Mouse (Mus musculus) hindbrain, embryonic 16.5 days (tissue): Measurements from ENCODE around the gene Capza2. TPM values are rescaled to one million over a fixed set of nuclear protein-coding genes. Genes with fewer than 3 reads are reported as not detected.

Source experiments
- ATAC-seq: fragments of 200-750 bp; cut with Nextera tagmentation; 2 replicates; pipeline ENCODE4 v1.8.0; 2017; ENCODE audit warnings: moderate TSS enrichment, moderate library complexity
- H3K27ac ChIP-seq: fragments of 300-500 bp; sonication (generic); 2 replicates; pipeline ENCODE4 v1.5.1; 2014; ENCODE audit warnings: low read depth, mild to moderate bottlenecking, control low read depth, low read length, moderate library complexity
- H3K27me3 ChIP-seq: fragments of 300-500 bp; sonication (generic); replicated peaks from 2 replicates; pipeline ENCODE4 v1.6.1; 2014; ENCODE audit warnings: low read length; ENCODE audit not compliant: control insufficient read depth, insufficient read depth
- H3K36me3 ChIP-seq: fragments of 300-500 bp; sonication (generic); 2 replicates; pipeline ENCODE4 v1.6.1; 2014; ENCODE audit warnings: mild to moderate bottlenecking, low read length, moderate library complexity, mixed read lengths; ENCODE audit not compliant: control insufficient read depth, insufficient read depth
- H3K4me1 ChIP-seq: fragments of 300-500 bp; sonication (generic); 2 replicates; pipeline ENCODE4 v1.6.1; 2014; ENCODE audit warnings: low read depth, low read length; ENCODE audit not compliant: control insufficient read depth, insufficient read depth
- H3K4me2 ChIP-seq: fragments of 300-500 bp; sonication (generic); 2 replicates; pipeline ENCODE4 v1.6.1; 2014; ENCODE audit warnings: mild to moderate bottlenecking, low read length, control low read depth, moderate library complexity
- H3K4me3 ChIP-seq: fragments of 300-500 bp; sonication (generic); 2 replicates; pipeline ENCODE4 v1.5.1; 2014; ENCODE audit warnings: mild to moderate bottlenecking, low read length, control low read depth, moderate library complexity
- H3K9ac ChIP-seq: fragments of 300-500 bp; sonication (generic); 2 replicates; pipeline ENCODE4 v1.6.1; 2014; ENCODE audit warnings: low read depth, mild to moderate bottlenecking, control low read depth, low read length, moderate library complexity
- H3K9me3 ChIP-seq: fragments of 300-500 bp; sonication (generic); 2 replicates; pipeline ENCODE4 v1.6.1; 2014; ENCODE audit warnings: mild to moderate bottlenecking, low read length, moderate library complexity; ENCODE audit not compliant: control insufficient read depth
- WGBS: fragments of 180-500 bp; shearing (Covaris S2); extraction: QIAGEN DNeasy Blood & Tissue Kit; methylation state at CpG from one replicate; pipeline ENCODE4 v1.1.7; 2014; 5-methylcytosine and 5-hydroxymethylcytosine counted together
- polyA plus RNA-seq: library from polyadenylated mRNA; unstranded; fragments of >200 nt; fragmentation: Nextera tagmentation; extraction: Ambion mirVana; gene quantifications from 2 replicates; pipeline ENCODE4 v1.2.1, GENCODE M21; 2015

The Capza2 gene
- polyA plus RNA-seq, 1 experiment from 2014 or later, result 258 TPM

DNA sequence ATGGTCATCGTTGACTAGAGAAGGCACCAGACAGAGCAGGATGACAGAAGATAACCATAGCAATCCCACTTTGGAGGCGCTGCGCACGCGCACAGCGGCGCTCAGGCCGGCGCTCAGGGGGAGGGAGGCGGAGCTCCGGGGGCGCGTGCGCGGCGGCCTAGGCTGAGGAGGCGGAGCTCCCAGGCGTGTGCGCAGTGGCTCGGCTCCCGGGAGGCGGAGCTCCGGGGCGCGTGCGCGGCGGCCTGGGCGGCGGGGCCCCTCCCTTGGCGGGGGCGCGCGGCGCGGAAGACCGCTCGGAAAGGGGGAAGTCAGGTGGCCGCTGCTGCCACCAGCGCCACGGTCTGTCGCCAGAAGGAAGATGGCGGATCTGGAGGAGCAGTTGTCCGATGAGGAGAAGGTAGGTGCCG is 733 bp downstream of the Capza2 start:
- no peaks in the 10 kb centered on the region for H3K27me3 ChIP-seq
- H3K9me3 ChIP-seq, result no peaks in the 10 kb centered on the region
- WGBS, result under 1% methylated on average over 24 of the region's 45 CpGs
- no peaks in the 10 kb centered on the region for H3K36me3 ChIP-seq
- ATAC-seq, result peak; percentile 96
- peak overlapping the region; percentile 86 for H3K9ac ChIP-seq
- peak overlapping the region; percentile 61 for H3K4me3 ChIP-seq
- peak overlapping the region; percentile 57 for H3K4me2 ChIP-seq
- H3K27ac ChIP-seq, result peak overlapping the region; percentile 93
- H3K4me1 ChIP-seq, result peaks cover 10% of the 10 kb centered on the region

GRCm38 (mm10) chr6:17637205-17638203 is 1.5 kb downstream of the Capza2 start:
- under 1% methylated on average over 50 of the region's 62 CpGs for WGBS
- Histone ChIP-seq H3K36me3 (no peaks in the 10 kb centered on the region), H3K27ac (peak overlapping the region; percentile 93), H3K9me3 (no peaks in the 10 kb centered on the region), H3K27me3 (no peaks in the 10 kb centered on the region), H3K9ac (peak overlapping the region; percentile 86), H3K4me2 (peak overlapping the region; percentile 76), H3K4me1 (peaks cover 10% of the 10 kb centered on the region), H3K4me3 (peak overlapping the region; percentile 61)
- ATAC-seq, result peak; percentile 89

GRCm38 (mm10) chr6:17640031-17640430 is 4.0 kb downstream of the Capza2 start:
- 91% methylated on average over 9 of the region's 9 CpGs for WGBS
- Histone ChIP-seq H3K27me3 (no peaks in the 10 kb centered on the region), H3K4me3 (no peak overlapping the region), H3K9ac (no peak overlapping the region), H3K4me2 (no peak overlapping the region), H3K27ac (no peak overlapping the region), H3K36me3 (no peaks in the 10 kb centered on the region), H3K4me1 (peaks cover 10% of the 10 kb centered on the region), H3K9me3 (no peaks in the 10 kb centered on the region)
- ATAC-seq, result no peak

DNA sequence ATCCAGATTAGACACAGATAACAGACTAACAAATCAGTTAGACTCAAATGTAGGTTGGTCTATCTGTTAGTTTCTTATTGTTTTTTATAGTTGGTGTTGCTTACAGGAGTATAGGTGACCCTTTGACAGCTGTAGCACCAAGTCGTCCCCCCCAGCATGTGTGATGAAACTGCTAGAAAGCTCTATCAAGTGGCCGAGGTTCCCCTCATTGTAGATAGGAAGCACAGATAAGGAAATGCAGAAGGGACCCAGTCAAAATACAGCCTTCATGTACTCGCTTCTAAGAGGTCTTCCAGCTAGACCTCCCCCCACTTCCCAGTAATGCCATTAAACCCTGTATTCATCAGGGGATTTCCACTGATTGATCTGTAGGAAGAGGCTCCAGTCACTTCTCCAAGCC is 6.7 kb downstream of the Capza2 start:
- Histone ChIP-seq H3K9ac (no peak overlapping the region), H3K27me3 (no peaks in the 10 kb centered on the region), H3K36me3 (no peaks in the 10 kb centered on the region), H3K4me3 (no peak overlapping the region), H3K4me1 (peaks cover 10% of the 10 kb centered on the region), H3K27ac (no peak overlapping the region), H3K9me3 (no peaks in the 10 kb centered on the region), H3K4me2 (no peak overlapping the region)
- WGBS, result 74% methylated on average over 3 of the region's 3 CpGs
- no peak for ATAC-seq

DNA sequence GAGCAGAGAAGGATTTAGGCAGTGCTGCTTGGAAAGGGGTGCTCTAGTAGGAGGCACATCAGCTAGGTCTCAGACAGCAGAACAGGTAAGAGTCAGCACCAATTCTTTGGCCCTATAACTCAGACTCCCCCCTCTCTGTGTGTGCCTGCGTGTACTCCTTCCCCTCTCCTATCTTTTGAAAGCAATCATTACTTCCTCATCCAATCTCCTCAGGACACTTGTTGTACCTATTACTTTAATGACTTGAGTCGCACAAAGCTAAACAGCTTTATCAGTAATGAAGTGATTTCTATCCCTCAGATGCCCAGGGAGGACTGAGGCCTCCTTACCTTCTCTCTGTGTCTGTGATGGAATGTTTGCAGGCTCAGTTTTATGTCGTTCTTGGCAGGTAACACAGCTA is 10.1 kb downstream of the Capza2 start:
- H3K9me3 ChIP-seq, result no peaks in the 10 kb centered on the region
- 71% methylated on average over 3 of the region's 3 CpGs for WGBS
- H3K9ac ChIP-seq, result no peak overlapping the region
- H3K27me3 ChIP-seq, result no peaks in the 10 kb centered on the region
- H3K36me3 ChIP-seq, result peaks cover 7% of the 10 kb centered on the region; the same call in 1 of the 2 replicates
- H3K4me1 ChIP-seq, result no peaks in the 10 kb centered on the region; the same call in 1 of the 2 replicates
- no peak overlapping the region for H3K27ac ChIP-seq
- no peak overlapping the region for H3K4me2 ChIP-seq
- no peak overlapping the region for H3K4me3 ChIP-seq
- ATAC-seq, result no peak

DNA sequence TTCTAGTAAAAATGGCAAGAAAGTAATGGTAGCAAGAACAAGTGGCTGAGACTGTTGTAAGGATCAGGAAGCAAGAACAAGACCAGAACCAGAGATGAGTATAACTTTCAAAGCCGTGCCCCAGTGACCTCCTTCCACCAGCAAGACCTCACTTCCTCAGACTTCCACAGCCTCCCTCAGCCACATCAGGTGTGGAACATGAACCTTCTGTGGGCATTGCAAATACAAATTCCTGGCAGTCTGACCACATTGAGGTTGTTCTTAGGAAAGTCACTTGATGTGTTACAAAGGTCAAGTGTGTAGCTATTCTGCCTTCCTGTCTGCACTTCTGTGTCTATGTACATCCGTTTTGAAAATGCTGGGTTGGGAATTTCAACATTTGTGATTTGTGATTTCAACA is 16.1 kb downstream of the Capza2 start:
- no peak for ATAC-seq
- WGBS, result 92% methylated on average over 2 of the region's 2 CpGs
- Histone ChIP-seq H3K4me1 (no peaks in the 10 kb centered on the region), H3K27me3 (no peaks in the 10 kb centered on the region), H3K9me3 (no peaks in the 10 kb centered on the region), H3K9ac (no peak overlapping the region), H3K27ac (no peak overlapping the region), H3K4me2 (no peak overlapping the region), H3K4me3 (no peak overlapping the region), H3K36me3 (peaks cover 16% of the 10 kb centered on the region)

- no peak overlapping the region for H3K27ac ChIP-seq
- no peaks in the 10 kb centered on the region for H3K4me1 ChIP-seq
- H3K36me3 ChIP-seq, result peaks cover 18% of the 10 kb centered on the region
- no peaks in the 10 kb centered on the region for H3K9me3 ChIP-seq
- H3K4me2 ChIP-seq, result no peak overlapping the region
- no peak overlapping the region for H3K4me3 ChIP-seq
- ATAC-seq, result no peak
- H3K9ac ChIP-seq, result no peak overlapping the region
- WGBS, result 92% methylated on average over 2 of the region's 2 CpGs
- no peaks in the 10 kb centered on the region for H3K27me3 ChIP-seq
These were observed 19.0 kb downstream of the Capza2 start for GRCm38 (mm10) chr6:17655080-17655479.

GRCm38 (mm10) chr6:17657308-17657707 is 21.3 kb downstream of the Capza2 start:
- Histone ChIP-seq H3K4me3 (no peak overlapping the region), H3K27ac (no peak overlapping the region), H3K4me2 (no peak overlapping the region), H3K27me3 (no peaks in the 10 kb centered on the region), H3K4me1 (no peaks in the 10 kb centered on the region), H3K36me3 (peaks cover 16% of the 10 kb centered on the region), H3K9me3 (no peaks in the 10 kb centered on the region), H3K9ac (no peak overlapping the region)
- WGBS, result 82% methylated on average over 1 of the region's 1 CpGs
- no peak for ATAC-seq

GRCm38 (mm10) chr6:17665348-17665747 is 29.3 kb downstream of the Capza2 start:
- 97% methylated on average over 7 of the region's 7 CpGs for WGBS
- H3K9me3 ChIP-seq, result no peaks in the 10 kb centered on the region
- H3K4me3 ChIP-seq, result no peak overlapping the region
- H3K27me3 ChIP-seq, result no peaks in the 10 kb centered on the region
- H3K4me2 ChIP-seq, result no peak overlapping the region
- no peak for ATAC-seq
- peaks cover 27% of the 10 kb centered on the region for H3K36me3 ChIP-seq
- no peak overlapping the region for H3K27ac ChIP-seq
- H3K9ac ChIP-seq, result no peak overlapping the region
- H3K4me1 ChIP-seq, result no peaks in the 10 kb centered on the region
